Mouse (Mus musculus): ENCODE data around the gene Chd3. TPM values are rescaled to one million over a fixed set of nuclear protein-coding genes. Genes with fewer than 3 reads are reported as not detected.

The Chd3 gene
- polyA plus RNA-seq, 1 experiment from 2014 or later: 88.3 TPM

DNA sequence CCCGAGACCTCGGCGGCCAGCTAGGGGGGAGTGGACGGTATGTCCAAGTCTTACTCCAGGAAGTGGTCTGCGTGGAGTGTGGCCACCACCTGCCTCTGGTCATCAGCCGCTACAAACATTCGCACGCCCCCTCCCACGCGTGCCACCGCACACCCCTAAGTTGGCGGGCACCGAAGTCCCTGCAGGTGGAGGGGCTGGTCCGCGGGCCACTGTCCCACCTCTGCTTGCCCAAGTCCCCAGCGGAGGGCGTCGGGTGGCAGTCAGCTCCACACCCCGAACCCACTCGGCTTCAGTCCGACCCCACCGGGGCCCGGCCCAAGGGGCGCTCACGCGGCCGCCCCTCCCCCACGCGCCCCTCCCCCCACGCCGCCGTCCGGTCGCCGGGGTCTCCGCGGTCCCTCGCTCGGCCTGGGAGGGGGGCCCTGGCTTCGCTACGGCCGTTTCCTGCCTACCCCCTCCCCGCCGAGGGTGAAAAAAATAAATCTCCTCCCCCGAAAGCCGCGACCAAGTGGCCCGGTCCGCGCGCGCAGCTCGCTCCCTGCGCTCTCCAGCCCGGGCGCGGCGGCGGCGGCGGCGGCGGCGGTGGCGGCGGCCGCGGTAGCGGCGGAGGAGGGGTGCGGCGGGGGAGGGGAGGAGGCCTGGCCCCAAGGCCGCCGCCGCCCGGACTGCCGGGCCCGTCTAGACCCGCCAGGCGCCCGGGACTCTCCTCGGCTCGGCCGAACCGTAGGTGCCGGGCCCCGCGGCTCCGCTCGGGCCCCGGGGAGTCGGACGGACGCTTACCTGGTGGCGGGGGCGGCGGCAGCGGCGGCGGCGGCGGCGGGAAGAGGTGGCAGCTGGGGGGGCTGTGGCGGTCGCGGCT lies 621 bp downstream of the Chd3 start:
- 0% methylated on average over 61 of the region's 106 CpGs for WGBS
- peak overlapping the region; percentile 99 for H3K27ac ChIP-seq (replicated peaks)
- peak overlapping the region; percentile 98 for H3K9ac ChIP-seq
- H3K4me1 ChIP-seq: peaks cover 57% of the 10 kb centered on the region
- peak overlapping the region; percentile 85 for H3K4me3 ChIP-seq (replicated peaks)
- ATAC-seq (ENCODE audit: insufficient number of reproducible peaks, low FRiP score, low TSS enrichment, low read depth): no peak
- H3K27me3 ChIP-seq: no peaks in the 10 kb centered on the region
- H3K4me2 ChIP-seq (replicated peaks): peak overlapping the region; percentile 90
- no peaks in the 10 kb centered on the region for H3K9me3 ChIP-seq (replicated peaks)
- peaks cover 17% of the 10 kb centered on the region for H3K36me3 ChIP-seq

DNA sequence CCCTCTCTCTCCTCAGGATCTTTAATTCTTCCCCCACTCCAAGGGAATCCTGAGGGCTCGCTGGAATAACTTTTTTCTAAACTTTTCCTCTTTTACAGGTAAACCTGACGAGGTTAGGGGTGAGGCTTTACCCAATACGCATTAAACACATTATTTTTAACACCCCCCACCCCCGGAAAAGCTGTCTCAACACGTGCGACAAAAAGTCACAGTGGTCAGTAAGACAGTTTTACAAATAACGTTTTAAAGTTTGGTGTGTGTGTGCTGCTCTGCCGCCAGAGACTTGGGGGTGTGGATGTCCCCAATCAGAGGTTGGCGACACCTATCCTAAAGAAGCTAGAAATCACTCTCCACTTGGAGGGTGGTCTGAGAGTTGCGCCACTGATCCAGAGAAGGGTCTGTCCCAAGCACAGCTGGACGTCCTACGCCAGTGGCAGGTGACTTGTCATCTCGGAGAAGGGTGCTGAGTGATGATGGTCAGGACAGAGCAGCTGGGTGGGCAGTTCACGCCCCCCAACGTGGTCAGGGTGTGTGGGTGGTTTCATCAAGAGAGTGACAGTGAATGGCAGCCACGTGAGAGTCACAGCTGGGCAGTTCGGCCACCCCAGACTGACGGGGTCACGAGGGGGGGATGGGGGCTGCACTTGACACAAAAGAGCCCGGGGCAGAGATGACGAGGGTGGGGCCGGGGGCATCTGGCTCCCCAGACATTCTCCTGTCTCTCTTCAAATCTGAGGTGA lies 1.4 kb downstream of the Chd3 start:
- under 1% methylated on average over 22 of the region's 22 CpGs for WGBS
- H3K9ac ChIP-seq: peak overlapping the region; percentile 98
- peak overlapping the region; percentile 85 for H3K4me3 ChIP-seq (replicated peaks)
- peaks cover 17% of the 10 kb centered on the region for H3K36me3 ChIP-seq
- ATAC-seq (ENCODE audit: insufficient number of reproducible peaks, low FRiP score, low TSS enrichment, low read depth): no peak
- no peaks in the 10 kb centered on the region for H3K9me3 ChIP-seq (replicated peaks)
- peaks cover 65% of the 10 kb centered on the region for H3K4me1 ChIP-seq
- no peaks in the 10 kb centered on the region for H3K27me3 ChIP-seq
- peak overlapping the region; percentile 99 for H3K27ac ChIP-seq (replicated peaks)
- H3K4me2 ChIP-seq (replicated peaks): peak overlapping the region; percentile 90

GRCm38 (mm10) chr11:69366855-69367615 lies 2.2 kb downstream of the Chd3 start:
- Histone ChIP-seq H3K4me2 (replicated peaks) (peak overlapping the region; percentile 90), H3K9me3 (replicated peaks) (no peaks in the 10 kb centered on the region), H3K36me3 (peaks cover 20% of the 10 kb centered on the region), H3K4me1 (peaks cover 65% of the 10 kb centered on the region), H3K27ac (replicated peaks) (peak overlapping the region; percentile 99), H3K9ac (peak overlapping the region; percentile 98), H3K27me3 (no peaks in the 10 kb centered on the region), H3K4me3 (replicated peaks) (peak overlapping the region; percentile 85)
- no peak for ATAC-seq (ENCODE audit: insufficient number of reproducible peaks, low FRiP score, low TSS enrichment, low read depth)
- WGBS: 0% methylated on average over 22 of the region's 22 CpGs

GRCm38 (mm10) chr11:69366157-69366854 lies 2.9 kb downstream of the Chd3 start:
- WGBS: under 1% methylated on average over 26 of the region's 26 CpGs
- H3K4me1 ChIP-seq: peaks cover 65% of the 10 kb centered on the region
- H3K4me3 ChIP-seq (replicated peaks): peak overlapping the region; percentile 85
- peak; percentile 89 for ATAC-seq (ENCODE audit: insufficient number of reproducible peaks, low FRiP score, low TSS enrichment, low read depth)
- peak overlapping the region; percentile 99 for H3K27ac ChIP-seq (replicated peaks)
- no peaks in the 10 kb centered on the region for H3K9me3 ChIP-seq (replicated peaks)
- H3K4me2 ChIP-seq (replicated peaks): peak overlapping the region; percentile 90
- H3K27me3 ChIP-seq: no peaks in the 10 kb centered on the region
- peak overlapping the region; percentile 33; the same call in 1 of the 2 replicates for H3K9ac ChIP-seq
- H3K36me3 ChIP-seq: peaks cover 27% of the 10 kb centered on the region

GRCm38 (mm10) chr11:69365722-69366121 lies 3.5 kb downstream of the Chd3 start:
- peak overlapping the region; percentile 33; the same call in 1 of the 2 replicates for H3K9ac ChIP-seq
- H3K4me1 ChIP-seq: peaks cover 60% of the 10 kb centered on the region
- ATAC-seq (ENCODE audit: insufficient number of reproducible peaks, low FRiP score, low TSS enrichment, low read depth): no peak
- peak overlapping the region; percentile 90 for H3K4me2 ChIP-seq (replicated peaks)
- whole genome bisulfite sequencing: 9% methylated on average over 6 of the region's 6 CpGs
- no peaks in the 10 kb centered on the region for H3K9me3 ChIP-seq (replicated peaks)
- peaks cover 33% of the 10 kb centered on the region for H3K36me3 ChIP-seq
- peak overlapping the region; percentile 99 for H3K27ac ChIP-seq (replicated peaks)
- peak overlapping the region; percentile 85 for H3K4me3 ChIP-seq (replicated peaks)
- no peaks in the 10 kb centered on the region for H3K27me3 ChIP-seq

DNA sequence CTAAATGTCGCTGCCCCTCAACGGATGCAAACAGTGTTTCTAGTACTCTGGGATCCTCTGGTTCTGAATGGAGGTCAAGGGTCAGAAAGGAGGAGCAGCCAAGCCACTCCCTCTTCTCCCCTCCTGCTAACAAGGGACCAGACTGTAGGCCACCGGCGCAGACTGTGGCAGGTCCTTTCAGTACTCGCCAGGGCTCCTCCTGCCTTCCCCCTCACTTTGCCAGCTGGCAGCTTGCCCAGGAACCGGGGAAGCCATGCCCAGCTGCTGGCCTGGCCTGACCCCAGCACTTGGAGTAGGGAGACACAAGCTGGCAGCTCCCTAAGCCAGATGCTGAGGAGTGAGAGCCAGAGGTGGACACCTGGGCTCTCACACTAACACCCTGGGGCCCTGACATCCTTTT lies 4.3 kb downstream of the Chd3 start:
- peaks cover 41% of the 10 kb centered on the region for H3K36me3 ChIP-seq
- no peak overlapping the region for H3K9ac ChIP-seq
- H3K27ac ChIP-seq (replicated peaks): peak overlapping the region; percentile 99
- peaks cover 56% of the 10 kb centered on the region for H3K4me1 ChIP-seq
- 5% methylated on average over 6 of the region's 6 CpGs for WGBS
- no peaks in the 10 kb centered on the region for H3K27me3 ChIP-seq
- ATAC-seq (ENCODE audit: insufficient number of reproducible peaks, low FRiP score, low TSS enrichment, low read depth): peak; percentile 34; the same call in 1 of the 2 replicates
- no peaks in the 10 kb centered on the region for H3K9me3 ChIP-seq (replicated peaks)
- peak overlapping the region; percentile 90 for H3K4me2 ChIP-seq (replicated peaks)
- peak overlapping the region; percentile 85 for H3K4me3 ChIP-seq (replicated peaks)

DNA sequence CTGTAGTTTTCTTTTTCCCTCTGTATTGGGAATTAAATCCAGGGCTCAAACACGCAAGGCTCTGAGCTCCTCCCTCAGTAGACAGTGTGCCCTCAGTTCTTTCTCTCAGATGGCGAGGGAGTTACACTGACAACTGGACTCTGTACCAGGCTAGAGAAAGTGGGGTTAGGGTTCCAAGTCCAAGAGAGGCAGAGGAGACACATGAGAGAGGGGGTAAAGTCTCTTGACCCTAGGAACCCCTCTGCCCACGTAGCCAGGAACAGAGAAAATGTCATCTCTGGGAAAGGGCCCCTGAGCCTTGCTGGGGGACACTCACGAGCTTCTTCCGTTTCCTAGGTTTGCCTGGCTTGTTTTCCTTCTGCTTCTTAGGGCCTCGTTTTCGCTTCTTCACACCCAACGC lies 4.8 kb downstream of the Chd3 start:
- peak overlapping the region; percentile 99 for H3K27ac ChIP-seq (replicated peaks)
- WGBS: 39% methylated on average over 8 of the region's 8 CpGs
- no peak for ATAC-seq (ENCODE audit: insufficient number of reproducible peaks, low FRiP score, low TSS enrichment, low read depth)
- no peaks in the 10 kb centered on the region for H3K9me3 ChIP-seq (replicated peaks)
- no peaks in the 10 kb centered on the region for H3K27me3 ChIP-seq
- peak overlapping the region; percentile 90 for H3K4me2 ChIP-seq (replicated peaks)
- peaks cover 56% of the 10 kb centered on the region for H3K4me1 ChIP-seq
- H3K9ac ChIP-seq: 0 out of 2 replicates have a peak overlapping the region, but pooled peaks have one; percentile 0
- peaks cover 47% of the 10 kb centered on the region for H3K36me3 ChIP-seq
- H3K4me3 ChIP-seq (replicated peaks): peak overlapping the region; percentile 85; the same call in 1 of the 2 replicates

DNA sequence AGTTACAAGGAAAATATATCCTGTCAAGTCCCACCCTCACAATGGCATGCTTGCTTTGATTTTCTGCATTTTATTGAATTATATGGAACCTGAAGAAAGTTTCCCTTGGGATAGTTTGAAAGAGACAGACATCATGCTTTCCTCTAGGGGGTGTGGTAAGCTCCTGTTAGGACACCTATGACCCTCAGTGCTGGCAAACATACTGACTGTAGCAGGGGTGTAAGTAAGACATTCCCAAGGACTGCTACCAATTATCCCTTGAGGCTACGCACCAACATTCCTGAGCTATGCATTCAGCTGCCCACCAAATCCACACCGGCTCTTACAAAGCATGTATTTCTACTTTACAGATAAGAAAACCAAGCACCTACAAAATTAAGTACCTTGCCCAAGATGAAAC lies 6.7 kb downstream of the Chd3 start:
- WGBS: 22% methylated on average over 2 of the region's 2 CpGs
- Histone ChIP-seq H3K9ac (no peak overlapping the region), H3K4me3 (replicated peaks) (no peak overlapping the region), H3K27me3 (no peaks in the 10 kb centered on the region), H3K9me3 (replicated peaks) (no peaks in the 10 kb centered on the region), H3K4me2 (replicated peaks) (no peak overlapping the region), H3K27ac (replicated peaks) (peak overlapping the region; percentile 51), H3K36me3 (peaks cover 66% of the 10 kb centered on the region), H3K4me1 (peaks cover 49% of the 10 kb centered on the region)
- ATAC-seq (ENCODE audit: insufficient number of reproducible peaks, low FRiP score, low TSS enrichment, low read depth): no peak

DNA sequence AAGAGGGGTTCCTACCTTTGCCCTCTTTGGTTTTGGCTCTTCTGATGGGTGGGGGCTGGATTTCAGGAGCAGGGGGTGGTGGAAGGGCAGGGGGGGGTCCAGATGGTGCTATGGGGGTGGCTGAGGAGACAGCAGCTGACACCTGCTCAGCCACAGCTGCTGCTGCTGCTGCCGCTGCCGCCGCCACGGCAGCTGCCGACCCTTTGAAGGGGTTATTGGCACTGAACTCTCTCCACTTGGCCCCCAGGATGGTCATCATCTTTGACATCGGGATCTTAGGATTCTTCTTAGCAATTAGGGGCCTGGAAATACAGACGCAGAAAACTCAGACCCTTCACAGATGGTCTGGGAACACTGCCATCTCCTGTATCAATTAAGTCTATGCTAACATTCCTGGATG lies 7.2 kb downstream of the Chd3 start:
- Histone ChIP-seq H3K4me2 (replicated peaks) (no peak overlapping the region), H3K9me3 (replicated peaks) (no peaks in the 10 kb centered on the region), H3K36me3 (peaks cover 70% of the 10 kb centered on the region), H3K27ac (replicated peaks) (no peak overlapping the region), H3K9ac (no peak overlapping the region), H3K27me3 (no peaks in the 10 kb centered on the region), H3K4me3 (replicated peaks) (no peak overlapping the region), H3K4me1 (peaks cover 49% of the 10 kb centered on the region)
- no peak for ATAC-seq (ENCODE audit: insufficient number of reproducible peaks, low FRiP score, low TSS enrichment, low read depth)
- WGBS: 31% methylated on average over 7 of the region's 7 CpGs

- Histone ChIP-seq H3K9ac (no peak overlapping the region), H3K27me3 (no peaks in the 10 kb centered on the region), H3K9me3 (replicated peaks) (no peaks in the 10 kb centered on the region), H3K4me2 (replicated peaks) (no peak overlapping the region), H3K27ac (replicated peaks) (no peak overlapping the region), H3K4me3 (replicated peaks) (no peak overlapping the region), H3K36me3 (peaks cover 96% of the 10 kb centered on the region), H3K4me1 (peaks cover 12% of the 10 kb centered on the region)
- ATAC-seq (ENCODE audit: insufficient number of reproducible peaks, low FRiP score, low TSS enrichment, low read depth): no peak
- 80% methylated on average over 12 of the region's 12 CpGs for WGBS
Measured at GRCm38 (mm10) chr11:69357690-69358089, 11.5 kb downstream of the Chd3 start.
